Mouse (Mus musculus): ENCODE measurements around the gene Adamtsl2. TPM values are rescaled to one million over a fixed set of nuclear protein-coding genes. Genes with fewer than 3 reads are reported as not detected.

The Adamtsl2 gene
- 6.9 and 8.1 TPM in 2 replicates for polyA plus RNA-seq (2015; fragmentation: Nextera tagmentation; extraction: Ambion mirVana)

DNA sequence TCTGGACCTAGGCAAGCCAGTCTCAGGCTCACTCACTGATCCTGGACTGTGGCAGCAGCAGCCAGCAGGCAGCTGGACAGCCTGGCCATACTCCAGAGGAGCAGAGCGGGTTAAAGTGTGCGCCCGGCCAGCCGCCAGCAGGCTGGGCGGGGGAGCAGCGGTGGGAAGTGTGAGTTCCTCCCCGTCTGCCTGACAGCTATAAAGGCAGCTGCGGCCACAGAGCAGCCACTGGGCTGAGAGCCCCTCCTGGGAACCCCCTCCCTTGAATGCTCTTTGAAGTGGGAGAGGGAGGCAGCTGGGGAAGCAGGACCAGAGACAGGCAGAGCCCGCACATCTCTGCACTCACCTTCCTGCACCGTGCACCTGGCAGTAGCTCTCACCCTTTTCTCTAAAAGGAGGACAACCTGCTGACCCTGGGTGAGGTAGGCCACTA is at the start of gene Adamtsl2:
Gene Adamtsl2 (plus strand): TSS at position 228 of the 433 bp plus-strand sequence.

GRCm38 (mm10) chr2:27071978-27072377 is 7.2 kb upstream of the Adamtsl2 start, which contains the start of gene Mymk:
TSS of gene Mymk (minus strand) at chr2:27072179.

GRCm38 (mm10) chr2:27141950-27142693 is 62.9 kb downstream of the Adamtsl2 start, which contains the start of gene Fam163b:
TSS of gene Fam163b (minus strand) at chr2:27142491.

Other genes with a start within 250 kb of the Adamtsl2 start
- not detected in 2 replicates for gene Abo, start 214.4 kb upstream of the Adamtsl2 start, polyA plus RNA-seq (2015; fragmentation: Nextera tagmentation; extraction: Ambion mirVana)
- 12.3 and 13.4 TPM in 2 replicates for gene Surf6, start 176.5 kb upstream of the Adamtsl2 start, polyA plus RNA-seq (2015; fragmentation: Nextera tagmentation; extraction: Ambion mirVana)
- gene Med22, start 168.7 kb upstream of the Adamtsl2 start, polyA plus RNA-seq (2015; fragmentation: Nextera tagmentation; extraction: Ambion mirVana) = 21.7 and 23.8 TPM in 2 replicates
- 443 and 456 TPM in 2 replicates for gene Rpl7a, start 168.6 kb upstream of the Adamtsl2 start, polyA plus RNA-seq (2015; fragmentation: Nextera tagmentation; extraction: Ambion mirVana)
- gene Surf2, start 163.0 kb upstream of the Adamtsl2 start, polyA plus RNA-seq (2015; fragmentation: Nextera tagmentation; extraction: Ambion mirVana) = 24.2 TPM in 2 replicates
- 42.5 and 44.8 TPM in 2 replicates for gene Surf1, start 162.8 kb upstream of the Adamtsl2 start, polyA plus RNA-seq (2015; fragmentation: Nextera tagmentation; extraction: Ambion mirVana)
- gene Surf4, start 145.5 kb upstream of the Adamtsl2 start, polyA plus RNA-seq (2015; fragmentation: Nextera tagmentation; extraction: Ambion mirVana) = 196 and 215 TPM in 2 replicates
- gene Stkld1, start 145.3 kb upstream of the Adamtsl2 start, polyA plus RNA-seq (2015; fragmentation: Nextera tagmentation; extraction: Ambion mirVana) = 0.14 and 0.30 TPM in 2 replicates
- gene Rexo4, start 115.0 kb upstream of the Adamtsl2 start, polyA plus RNA-seq (2015; fragmentation: Nextera tagmentation; extraction: Ambion mirVana) = 20.7 and 23.3 TPM in 2 replicates
- 0.05 and 0.16 TPM in 2 replicates for gene Adamts13, start 106.0 kb upstream of the Adamtsl2 start, polyA plus RNA-seq (2015; fragmentation: Nextera tagmentation; extraction: Ambion mirVana)
- gene Cacfd1, start 69.5 kb upstream of the Adamtsl2 start, polyA plus RNA-seq (2015; fragmentation: Nextera tagmentation; extraction: Ambion mirVana) = 35.6 and 39.4 TPM in 2 replicates
- 2.5 and 3.3 TPM in 2 replicates for gene Slc2a6, start 51.4 kb upstream of the Adamtsl2 start, polyA plus RNA-seq (2015; fragmentation: Nextera tagmentation; extraction: Ambion mirVana)
- gene Mymk, start 7.2 kb upstream of the Adamtsl2 start, polyA plus RNA-seq (2015; fragmentation: Nextera tagmentation; extraction: Ambion mirVana) = not detected in 2 replicates
- 0.10 TPM in 1 of 2 replicates, not detected in the other for gene Fam163b, start 63.1 kb downstream of the Adamtsl2 start, polyA plus RNA-seq (2015; fragmentation: Nextera tagmentation; extraction: Ambion mirVana)
- 0.23 and 0.37 TPM in 2 replicates for gene Dbh, start 85.9 kb downstream of the Adamtsl2 start, polyA plus RNA-seq (2015; fragmentation: Nextera tagmentation; extraction: Ambion mirVana)
- gene Sardh, start 169.0 kb downstream of the Adamtsl2 start, polyA plus RNA-seq (2015; fragmentation: Nextera tagmentation; extraction: Ambion mirVana) = 11.3 and 13.1 TPM in 2 replicates